Mouse (Mus musculus) c-Kit-positive CD71-positive TER-119-positive erythroid progenitor cells, embryonic 14.5 days (primary cell): ENCODE measurements around the gene Alg2.

Source experiments
- DNase-seq: peaks from one replicate; pipeline ENCODE4 v3.0.0-alpha.2; 2013; ENCODE audit warnings: low spot score

Gene Alg2

DNA sequence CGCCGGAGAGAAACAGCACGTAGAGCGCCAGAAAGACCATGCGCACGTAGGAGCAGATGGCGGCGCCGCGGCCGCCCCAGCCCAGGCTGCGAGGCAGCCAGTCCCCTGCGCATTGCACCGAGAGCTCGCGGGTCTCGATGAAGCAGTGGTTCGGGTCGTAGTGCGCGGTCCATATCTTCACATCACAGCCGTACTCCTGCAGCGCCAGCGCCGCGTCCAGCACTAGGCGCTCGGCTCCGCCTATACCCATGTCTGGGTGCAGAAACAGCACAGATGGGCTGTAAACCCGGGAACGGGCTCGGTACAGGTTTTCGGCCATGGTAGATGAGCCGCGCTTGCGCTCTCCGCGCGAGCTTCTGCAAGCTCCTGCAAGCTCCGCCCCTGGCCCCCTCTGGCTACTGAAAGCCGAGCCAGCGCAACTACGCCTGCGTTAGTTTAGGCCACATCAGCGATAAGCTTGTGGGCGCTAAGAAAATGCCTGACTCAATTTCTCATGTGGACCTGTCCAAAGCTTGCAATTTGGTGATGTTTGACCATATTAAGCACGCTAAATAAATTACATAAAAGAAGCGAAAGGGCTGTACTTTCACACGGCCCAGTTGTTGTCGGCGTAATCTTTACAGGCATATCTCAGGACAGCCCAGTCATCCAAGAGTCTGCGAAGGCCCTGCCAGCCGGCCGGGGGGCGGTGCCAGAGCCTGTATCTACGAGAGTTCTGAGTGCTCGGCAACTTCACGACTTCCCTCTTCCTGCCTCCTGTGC is at the start of gene Alg2, which contains the start of gene Sec61b:
Gene Alg2, minus strand, starts transcription at position 366 of the 762 bp plus-strand sequence.
Gene Sec61b, plus strand, starts transcription at position 691 of the 762 bp plus-strand sequence.
- DNase-seq = peak; percentile 96

DNA sequence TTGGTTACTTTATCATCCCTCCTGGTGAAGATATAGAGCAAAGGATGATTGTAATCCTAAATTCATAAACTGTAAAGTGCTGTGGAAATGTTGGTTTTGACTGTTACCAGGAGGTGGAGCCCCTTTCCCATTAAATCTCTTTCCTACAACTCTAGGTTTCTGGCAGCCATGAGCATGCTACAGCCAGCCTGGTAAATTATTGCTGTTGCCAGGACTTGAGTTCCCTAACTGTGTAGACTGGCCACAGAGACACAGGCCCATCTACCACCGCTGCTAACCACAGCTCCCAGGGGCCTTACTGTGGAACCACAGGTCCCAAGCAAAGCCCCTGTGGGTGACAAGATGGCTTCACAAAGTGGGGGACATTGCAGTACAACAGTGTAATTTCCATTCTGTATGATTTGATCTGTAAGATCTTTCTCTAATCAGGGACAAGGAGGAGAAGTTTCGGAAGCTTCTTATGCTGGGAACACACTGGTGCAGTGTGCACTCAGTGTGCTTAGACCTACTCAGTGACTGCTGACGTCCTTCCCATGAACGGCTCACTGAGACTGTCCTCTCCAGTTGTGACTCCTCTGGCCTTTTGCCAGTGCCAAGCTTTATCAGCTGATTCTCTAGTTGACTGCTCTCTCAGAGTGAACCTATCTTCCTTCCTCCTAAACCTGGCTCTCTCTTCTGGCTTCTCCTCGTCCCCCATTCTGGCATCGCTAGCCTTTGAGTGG is 47.9 kb upstream of the Alg2 start:
- no peak for DNase-seq

- DNase-seq = no peak
Observed at GRCm38 (mm10) chr4:47520076-47520475, 45.9 kb upstream of the Alg2 start.

- no peak for DNase-seq
Observed at GRCm38 (mm10) chr4:47518551-47519181, 44.5 kb upstream of the Alg2 start.

DNA sequence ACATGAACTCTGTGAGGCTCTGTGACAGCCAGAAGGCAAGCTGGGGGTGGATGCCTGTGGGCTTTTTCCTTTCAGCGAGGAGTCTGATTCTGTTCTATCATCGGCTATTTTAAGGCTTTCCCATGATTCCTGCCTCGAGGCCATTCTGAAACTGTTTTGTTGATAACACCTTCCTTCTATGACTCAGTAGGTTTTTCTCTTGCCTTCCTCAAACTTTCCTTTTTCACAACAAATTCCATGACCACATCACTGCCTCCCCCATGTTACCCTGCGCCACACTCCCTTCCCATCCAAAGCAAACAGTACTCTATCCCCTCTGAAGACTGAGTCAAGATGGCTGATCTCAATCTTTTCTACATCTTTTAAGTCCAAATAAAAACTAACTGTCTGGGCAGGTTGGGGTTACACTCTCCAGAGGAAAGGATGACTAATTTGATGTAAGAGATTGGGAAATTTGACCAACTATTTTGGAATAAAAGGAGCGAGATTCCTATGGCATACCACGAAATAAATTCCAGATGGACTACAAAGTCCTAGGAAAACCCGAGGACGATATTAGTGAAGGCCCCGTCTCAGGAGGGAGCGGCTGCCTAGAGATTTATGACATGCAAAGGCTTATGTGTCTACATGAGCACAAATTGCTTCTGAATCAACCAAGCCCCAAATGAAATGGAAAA is 30.8 kb upstream of the Alg2 start:
- DNase-seq = no peak

- DNase-seq = no peak
Observed at GRCm38 (mm10) chr4:47503045-47503444, 28.9 kb upstream of the Alg2 start.

DNA sequence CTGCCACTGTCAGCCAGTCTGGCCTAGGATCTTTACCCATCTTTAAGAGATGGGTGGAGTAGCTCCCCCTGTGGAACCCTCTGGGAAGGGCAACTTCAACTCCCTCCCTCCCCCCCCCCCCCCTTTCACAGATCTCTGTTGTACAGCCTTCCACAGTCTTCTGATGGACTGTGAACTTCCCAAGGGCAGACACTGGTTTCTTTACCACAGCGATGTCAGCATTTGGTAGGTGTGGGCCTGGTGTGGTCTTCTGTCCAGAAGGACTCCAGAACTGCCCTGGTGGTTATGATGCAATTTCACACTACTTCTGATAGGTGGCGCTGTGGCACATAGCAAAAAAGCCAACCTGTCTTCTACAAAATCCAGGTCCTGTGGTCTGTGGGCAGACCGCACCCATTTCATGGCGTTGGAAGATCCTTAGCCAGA is 28.4 kb upstream of the Alg2 start:
- DNase-seq = peak; percentile 45

GRCm38 (mm10) chr4:47499121-47499545 is 25.0 kb upstream of the Alg2 start:
- DNase-seq = no peak

DNA sequence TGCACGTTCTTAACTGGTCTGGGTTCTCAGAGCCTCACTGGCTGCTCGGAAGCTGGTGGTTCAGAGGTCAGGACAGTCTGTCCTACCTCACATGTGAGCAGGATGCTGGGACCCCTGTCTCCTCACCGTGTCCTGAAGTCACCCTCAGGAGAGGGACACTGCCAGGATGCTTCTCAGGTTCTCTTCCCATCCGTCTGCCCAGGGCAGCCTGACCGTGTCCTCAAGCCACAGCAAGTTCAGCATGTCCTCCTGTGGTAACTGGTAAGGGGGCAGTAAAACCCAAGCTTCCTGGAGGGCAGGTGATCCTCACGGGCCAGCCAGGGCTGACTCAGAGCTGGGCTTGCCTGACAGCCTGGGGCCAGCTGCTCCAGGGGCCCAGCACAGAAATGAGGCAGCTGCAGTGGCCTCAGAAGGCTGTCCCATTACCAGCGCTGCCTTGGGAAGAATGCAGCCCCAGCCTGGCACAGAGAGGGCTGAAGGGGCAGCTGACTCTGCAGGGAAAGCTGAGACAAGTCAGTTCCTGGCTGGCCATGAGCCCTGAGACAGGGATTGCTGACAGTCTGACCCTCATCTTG is 23.8 kb upstream of the Alg2 start:
- DNase-seq = no peak

GRCm38 (mm10) chr4:47494686-47495085 is 20.6 kb upstream of the Alg2 start:
- no peak for DNase-seq

DNA sequence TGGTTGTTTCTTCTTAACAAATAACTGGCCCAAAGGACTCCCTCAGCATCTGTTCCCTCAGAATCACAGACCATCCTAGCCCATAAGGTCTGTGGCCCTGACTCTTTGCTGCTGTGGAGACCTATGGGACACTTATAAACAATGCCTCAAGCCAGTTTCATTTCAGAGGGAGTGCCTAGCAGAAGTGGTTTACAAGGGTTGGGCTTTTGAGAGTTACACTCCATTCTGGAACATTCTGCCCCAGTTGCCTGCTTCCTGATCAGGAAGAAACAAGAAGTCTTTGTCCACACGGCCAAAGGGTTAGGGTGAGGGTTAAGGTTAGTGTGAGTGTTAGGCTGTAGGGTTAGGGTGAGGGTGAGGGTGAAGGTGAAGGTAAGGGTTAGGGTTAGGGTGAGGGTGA is 20.0 kb upstream of the Alg2 start:
- DNase-seq = no peak

DNA sequence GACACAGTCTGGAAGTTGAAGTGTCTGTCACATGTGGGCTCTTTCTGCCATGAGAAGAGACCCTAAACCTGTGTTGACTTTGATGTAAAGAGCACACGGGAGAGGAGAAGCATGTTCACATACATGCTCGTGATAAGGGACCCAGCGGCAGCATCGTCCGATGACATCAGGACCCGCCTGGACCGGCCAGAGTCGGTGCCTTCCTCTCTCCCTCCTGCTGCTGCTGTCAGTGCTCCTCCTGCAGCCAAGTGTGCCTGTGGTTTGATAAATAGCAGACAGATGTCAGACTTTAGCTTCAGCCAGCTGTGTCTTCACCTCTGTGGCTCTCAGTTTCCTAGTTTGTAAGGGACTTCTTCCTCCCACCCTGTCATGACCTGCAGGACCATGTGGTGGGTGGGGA is 19.3 kb upstream of the Alg2 start:
- DNase-seq = no peak

GRCm38 (mm10) chr4:47492311-47493086 is 18.4 kb upstream of the Alg2 start:
- DNase-seq = no peak

- no peak for DNase-seq
Observed at GRCm38 (mm10) chr4:47491243-47491642, 17.1 kb upstream of the Alg2 start.

- no peak for DNase-seq
Observed at GRCm38 (mm10) chr4:47480576-47480975, 6.4 kb upstream of the Alg2 start.

GRCm38 (mm10) chr4:47480095-47480494 is 6.0 kb upstream of the Alg2 start:
- no peak for DNase-seq

- no peak for DNase-seq
Observed at GRCm38 (mm10) chr4:47477539-47477938, 3.4 kb upstream of the Alg2 start.

DNA sequence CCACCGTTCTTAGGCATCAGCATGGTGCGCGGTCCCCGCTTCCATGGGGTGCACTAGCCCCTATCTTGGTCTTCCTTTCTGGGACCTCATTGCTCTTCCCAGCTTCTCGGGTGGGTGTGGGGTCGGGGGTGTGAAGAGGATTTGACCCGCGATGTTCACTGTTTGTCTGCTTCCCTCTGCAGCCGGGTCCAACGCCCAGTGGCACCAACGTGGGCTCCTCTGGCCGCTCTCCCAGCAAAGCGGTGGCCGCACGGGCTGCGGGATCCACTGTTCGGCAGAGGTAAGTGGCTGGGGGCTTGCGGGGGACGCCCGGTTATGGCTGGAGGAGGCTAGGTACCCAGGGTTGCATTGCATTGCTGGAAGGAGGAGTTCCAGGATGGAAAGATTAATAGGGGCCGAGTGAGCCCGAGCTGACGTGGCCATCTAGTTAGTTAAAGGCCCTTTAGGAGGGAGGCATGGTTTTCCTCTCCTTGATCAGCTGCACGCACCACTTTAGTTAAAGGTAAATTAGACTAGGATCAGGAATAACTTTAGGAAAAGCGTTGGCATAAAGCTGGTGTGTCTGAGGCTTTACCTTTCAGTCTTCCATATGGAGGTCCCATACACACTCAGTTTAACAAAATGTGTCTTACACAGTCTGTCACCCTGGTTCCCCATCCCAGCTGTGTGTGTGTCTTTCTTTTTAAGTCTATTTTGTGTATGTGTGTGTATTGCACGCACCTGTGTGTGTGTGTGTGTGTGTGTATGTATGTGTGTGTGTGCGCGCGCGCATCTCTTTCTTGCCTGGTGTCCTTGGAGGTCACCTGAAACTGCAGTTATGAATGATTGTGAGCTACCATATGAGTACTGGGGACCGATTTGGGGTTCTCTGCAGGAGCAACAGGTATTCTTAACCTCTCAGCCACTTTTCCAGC is 854 bp upstream of the Alg2 start:
- peak; percentile 11 for DNase-seq

- peak; percentile 16 for DNase-seq
Observed at GRCm38 (mm10) chr4:47473586-47473967, 556 bp downstream of the Alg2 start.

DNA sequence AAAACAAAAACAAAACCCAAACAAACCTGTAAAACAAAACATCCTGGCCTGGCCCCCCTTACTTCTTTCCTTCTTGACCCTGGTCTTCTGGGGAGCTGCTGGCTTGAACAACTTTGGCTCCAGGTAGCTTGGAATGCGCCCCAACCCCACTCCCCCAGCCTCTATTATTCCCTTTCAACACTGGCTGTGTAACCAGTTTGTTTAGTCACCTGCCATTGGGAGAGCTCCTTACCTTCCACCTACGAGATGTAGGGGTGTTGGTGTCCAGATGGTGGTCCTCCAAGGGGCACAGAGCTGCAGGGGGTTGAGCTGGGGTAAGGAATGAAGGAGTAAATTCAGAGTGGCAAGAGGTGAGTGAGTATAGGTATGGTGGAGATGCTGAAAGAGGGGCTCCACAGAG is 6.9 kb downstream of the Alg2 start:
- no peak for DNase-seq
